Mouse (Mus musculus): ENCODE results near the gene Ciz1. TPM values are rescaled to one million over a fixed set of nuclear protein-coding genes. Genes with fewer than 3 reads are reported as not detected.

Ciz1 gene
- total RNA-seq, 4 experiments from 2014 or later, result 65.8 to 82.5 (median 75.7) TPM

GRCm38 (mm10) chr2:32319586-32320580 lies 32.2 kb upstream of the Ciz1 start:
- DNase-seq (ENCODE audit: low spot score in 2 of 2), result no peak

- no peak for DNase-seq (ENCODE audit: low spot score in 2 of 2)
These were observed 31.4 kb upstream of the Ciz1 start for GRCm38 (mm10) chr2:32320721-32321120.

- no peak for DNase-seq (ENCODE audit: low spot score in 2 of 2)
These were observed 30.4 kb upstream of the Ciz1 start for GRCm38 (mm10) chr2:32321591-32322298.

GRCm38 (mm10) chr2:32322754-32323741 lies 29.1 kb upstream of the Ciz1 start:
- DNase-seq (ENCODE audit: low spot score in 2 of 2), result no peak

GRCm38 (mm10) chr2:32324322-32324721 lies 27.8 kb upstream of the Ciz1 start:
- DNase-seq (ENCODE audit: low spot score in 2 of 2), result no peak

DNA sequence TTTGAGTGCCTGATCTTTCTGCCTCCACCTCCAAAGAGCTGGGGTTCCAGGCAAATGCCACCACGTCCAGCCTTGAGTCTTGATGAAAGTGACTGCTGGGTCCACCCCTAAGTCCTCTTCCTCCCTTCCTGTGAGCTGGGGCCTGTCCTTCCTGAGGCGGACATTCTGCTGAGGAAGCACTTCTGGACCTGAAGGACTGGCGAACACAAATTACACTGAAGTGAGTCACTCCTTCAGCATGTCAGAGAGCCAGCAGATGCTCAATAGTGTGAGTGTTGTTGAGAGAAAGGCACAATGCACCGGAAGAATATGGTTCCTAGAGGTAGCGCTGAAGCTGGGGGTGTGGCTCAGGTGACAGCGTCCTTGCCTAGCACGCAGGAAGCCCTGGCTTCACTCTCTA lies 26.8 kb upstream of the Ciz1 start:
- DNase-seq (ENCODE audit: low spot score in 2 of 2), result no peak

- no peak for DNase-seq (ENCODE audit: low spot score in 2 of 2)
These were observed 24.9 kb upstream of the Ciz1 start for GRCm38 (mm10) chr2:32327200-32327599.

- no peak for DNase-seq (ENCODE audit: low spot score in 2 of 2)
These were observed 23.1 kb upstream of the Ciz1 start for GRCm38 (mm10) chr2:32328911-32329460.

DNA sequence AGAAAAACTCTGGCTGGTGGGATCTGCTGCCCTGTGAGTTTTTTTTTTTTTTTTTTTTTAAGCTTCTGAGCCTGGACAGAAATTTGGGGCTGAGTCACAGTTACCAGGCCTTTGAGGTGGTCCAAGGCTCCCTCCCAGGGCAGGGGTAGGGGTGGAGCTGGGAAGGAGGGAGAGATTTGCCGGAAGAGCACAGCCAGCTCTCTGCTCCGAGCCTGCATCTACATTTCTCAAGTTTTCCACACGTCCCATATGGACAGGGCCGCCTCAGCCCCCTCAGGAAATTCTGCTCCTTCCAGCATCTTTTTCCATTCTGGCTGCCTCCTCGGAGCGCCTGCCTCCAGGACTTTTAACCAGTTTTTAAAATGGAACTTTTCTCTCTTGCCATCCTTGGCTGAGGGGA lies 22.6 kb upstream of the Ciz1 start:
- no peak for DNase-seq (ENCODE audit: low spot score in 2 of 2)

DNA sequence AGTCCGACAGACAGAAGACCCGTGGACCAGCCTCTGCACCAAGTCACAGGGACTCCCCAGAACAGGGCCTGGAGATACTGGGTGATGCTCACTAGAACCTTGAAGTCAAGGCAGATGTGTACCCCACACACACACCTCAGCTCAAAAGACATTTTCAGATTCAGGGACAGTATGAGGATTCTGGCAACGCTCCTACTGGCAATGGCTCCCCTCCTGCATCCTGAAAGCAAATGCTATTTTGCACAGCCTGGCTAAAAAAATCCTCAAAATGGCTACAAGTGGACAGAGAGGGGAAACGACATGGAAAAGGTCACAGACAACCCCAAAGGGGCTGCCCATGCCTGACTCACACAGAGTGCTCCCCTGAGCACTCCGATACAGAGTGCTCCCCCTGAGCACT lies 20.0 kb upstream of the Ciz1 start:
- DNase-seq (ENCODE audit: low spot score in 2 of 2), result no peak

- DNase-seq (ENCODE audit: low spot score in 2 of 2), result no peak
These were observed 16.2 kb upstream of the Ciz1 start for GRCm38 (mm10) chr2:32335888-32336287.

DNA sequence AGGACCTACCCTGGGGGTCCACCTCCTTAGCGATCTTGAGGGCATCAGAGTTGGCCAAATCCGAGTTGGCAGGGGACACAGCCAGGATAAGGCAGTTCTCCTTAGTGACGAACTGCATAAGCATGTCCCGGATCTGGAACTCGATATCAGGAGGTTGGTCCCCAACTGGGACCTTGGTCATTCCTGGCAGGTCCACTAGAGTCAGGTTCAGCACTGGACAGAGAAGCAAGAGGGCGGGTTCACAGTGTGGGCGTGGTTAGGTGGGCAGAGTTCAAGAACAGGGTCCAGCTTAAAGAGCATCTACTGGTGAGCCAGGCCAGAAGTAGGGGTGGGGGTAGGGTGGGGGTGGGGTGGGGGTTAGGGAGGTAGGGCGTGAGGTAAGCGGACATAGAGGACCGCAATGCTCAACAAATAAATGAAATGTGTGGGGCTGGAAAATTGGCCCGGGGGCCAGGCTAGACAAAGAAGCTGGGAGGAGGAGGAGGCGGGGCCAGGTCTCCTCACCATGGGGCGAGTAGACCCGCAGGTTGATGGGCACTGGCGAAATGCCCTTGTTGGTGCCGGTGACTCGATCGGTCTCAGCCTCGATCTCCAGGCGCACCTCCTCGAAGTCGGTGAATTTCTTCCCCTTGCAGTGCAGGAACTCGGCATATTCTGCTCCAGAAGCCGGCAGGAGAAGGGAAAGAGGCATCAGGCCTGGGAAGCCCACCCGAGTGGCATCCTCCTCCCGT lies 12.1 kb upstream of the Ciz1 start:
- DNase-seq (ENCODE audit: low spot score in 2 of 2), result no peak

DNA sequence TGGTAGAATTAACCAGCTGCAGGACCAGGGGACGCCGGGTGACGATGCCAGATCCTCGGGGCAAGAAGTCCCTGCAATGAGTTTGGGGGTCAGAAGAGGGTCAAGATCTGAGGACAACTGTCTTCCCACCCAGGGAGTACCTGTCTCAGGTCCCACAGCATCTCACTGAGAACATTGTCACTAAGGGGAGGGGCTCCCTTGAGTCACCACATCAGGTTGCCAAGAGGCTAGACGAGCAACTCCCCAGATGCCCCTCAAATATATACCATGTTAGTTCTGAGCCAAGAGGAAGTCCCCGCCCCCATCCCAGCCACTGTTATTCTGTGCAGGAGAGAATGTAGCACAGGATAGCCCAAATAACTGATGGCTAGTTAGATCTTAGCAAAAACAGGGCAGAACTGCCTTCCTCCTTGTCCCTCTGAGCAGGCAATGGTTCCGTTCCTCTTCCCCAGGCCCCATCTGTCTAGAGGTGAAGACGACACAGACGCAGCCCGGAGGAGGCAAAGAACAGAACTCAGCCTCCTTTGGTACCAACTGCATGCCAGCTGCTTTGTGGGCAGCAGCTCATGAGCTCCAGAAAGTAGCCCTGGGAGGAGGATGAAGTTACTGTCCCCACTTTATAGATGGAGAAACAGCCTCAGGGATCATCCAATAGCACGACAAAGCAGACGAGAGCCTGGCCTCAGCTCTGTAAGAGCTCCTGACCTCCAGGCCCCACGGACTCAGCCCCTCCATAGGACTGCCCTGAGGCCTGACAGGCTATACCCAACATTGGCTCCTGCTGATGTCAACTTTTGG lies 11.1 kb upstream of the Ciz1 start:
- DNase-seq (ENCODE audit: low spot score in 2 of 2), result peak in 1 of 2 experiments; percentile 80

- no peak for DNase-seq (ENCODE audit: low spot score in 2 of 2)
These were observed 10.5 kb upstream of the Ciz1 start for GRCm38 (mm10) chr2:32341634-32341939.

GRCm38 (mm10) chr2:32342039-32342438 lies 10.1 kb upstream of the Ciz1 start:
- no peak for DNase-seq (ENCODE audit: low spot score in 2 of 2)

- peak in 1 of 2 experiments; percentile 93 for DNase-seq (ENCODE audit: low spot score in 2 of 2)
These were observed 9.4 kb upstream of the Ciz1 start for GRCm38 (mm10) chr2:32342539-32343350.

DNA sequence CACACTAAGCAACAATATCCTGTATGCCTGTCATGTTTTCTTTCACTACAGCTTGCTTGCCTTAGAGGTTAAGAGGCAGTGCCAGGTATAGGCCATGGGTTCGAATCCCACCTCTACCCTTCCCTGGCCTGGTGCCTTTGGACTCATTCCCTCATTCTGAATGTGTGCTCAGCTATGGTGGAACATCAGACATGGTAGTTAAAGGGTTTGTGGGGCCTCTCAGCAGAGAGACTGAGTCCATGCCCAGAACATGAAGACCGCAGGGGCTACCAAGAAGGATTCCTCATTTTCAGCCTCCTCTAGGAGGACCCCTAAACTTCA lies 8.8 kb upstream of the Ciz1 start:
- DNase-seq (ENCODE audit: low spot score in 2 of 2), result no peak

- peak in 1 of 2 experiments; percentile 82 for DNase-seq (ENCODE audit: low spot score in 2 of 2)
These were observed 8.1 kb upstream of the Ciz1 start for GRCm38 (mm10) chr2:32344056-32344455.

Measured in left cerebral cortex, adult 8-10 months (tissue).